Mouse (Mus musculus) midbrain, embryonic 16.5 days (tissue): ENCODE measurements around the gene Yy1. TPM values are rescaled to one million over a fixed set of nuclear protein-coding genes. Genes with fewer than 3 reads are reported as not detected.

ENCODE experiments used
- ATAC-seq: fragments of 200-750 bp; cut with Nextera tagmentation; 2 replicates; pipeline ENCODE4 v1.8.0; 2017; ENCODE audit warnings: moderate TSS enrichment
- H3K27ac ChIP-seq: fragments of 300-500 bp; sonication (generic); 2 replicates; pipeline ENCODE4 v1.5.1; 2014; ENCODE audit warnings: mild to moderate bottlenecking, low read length, mixed read lengths
- H3K27me3 ChIP-seq: fragments of 300-500 bp; sonication (generic); 2 replicates; pipeline ENCODE4 v1.6.1; 2014; ENCODE audit warnings: low read depth, low read length, mixed read lengths; ENCODE audit not compliant: control insufficient read depth, insufficient read depth
- H3K36me3 ChIP-seq: fragments of 300-500 bp; sonication (generic); 2 replicates; pipeline ENCODE4 v1.6.1; 2014; ENCODE audit warnings: mild to moderate bottlenecking, low read length, moderate library complexity, mixed read lengths; ENCODE audit not compliant: control insufficient read depth, insufficient read depth
- H3K4me1 ChIP-seq: fragments of 300-500 bp; sonication (generic); 2 replicates; pipeline ENCODE4 v1.6.1; 2014; ENCODE audit warnings: mild to moderate bottlenecking, low read length, mixed read lengths; ENCODE audit not compliant: control insufficient read depth, insufficient read depth
- H3K4me2 ChIP-seq: fragments of 300-500 bp; sonication (generic); 2 replicates; pipeline ENCODE4 v1.6.1; 2014; ENCODE audit warnings: mild to moderate bottlenecking, low read length, mixed read lengths
- H3K4me3 ChIP-seq: fragments of 300-500 bp; sonication (generic); 2 replicates; pipeline ENCODE4 v1.5.1; 2014; ENCODE audit warnings: low read depth, mild to moderate bottlenecking, low read length, moderate library complexity, mixed read lengths
- H3K9ac ChIP-seq: fragments of 300-500 bp; sonication (generic); 2 replicates; pipeline ENCODE4 v1.6.1; 2014; ENCODE audit warnings: low read depth, low read length, mixed read lengths
- H3K9me3 ChIP-seq: fragments of 300-500 bp; sonication (generic); replicated peaks from 2 replicates; pipeline ENCODE4 v1.6.1; 2014; ENCODE audit warnings: mild to moderate bottlenecking, low read length, mixed read lengths; ENCODE audit not compliant: control insufficient read depth, poor library complexity, severe bottlenecking
- WGBS: fragments of 180-500 bp; shearing (Covaris S2); extraction: QIAGEN DNeasy Blood & Tissue Kit; methylation state at CpG from one replicate; pipeline ENCODE4 v1.1.7; 2014; 5-methylcytosine and 5-hydroxymethylcytosine counted together
- polyA plus RNA-seq: library from polyadenylated mRNA; unstranded; fragments of >200 nt; fragmentation: Nextera tagmentation; extraction: Ambion mirVana; gene quantifications from 2 replicates; pipeline ENCODE4 v1.2.1, GENCODE M21; 2015

Yy1 gene
- polyA plus RNA-seq, 1 experiment from 2014 or later, result 10.3 TPM

- H3K36me3 ChIP-seq, result no peaks in the 10 kb centered on the region; the same call in 1 of the 2 replicates
- WGBS, result 89% methylated on average over 6 of the region's 6 CpGs
- H3K4me2 ChIP-seq, result no peak overlapping the region
- H3K27me3 ChIP-seq, result no peaks in the 10 kb centered on the region
- H3K4me1 ChIP-seq, result no peaks in the 10 kb centered on the region; the same call in 1 of the 2 replicates
- H3K4me3 ChIP-seq, result no peak overlapping the region
- no peak for ATAC-seq
- no peak overlapping the region for H3K9ac ChIP-seq
- H3K27ac ChIP-seq, result no peak overlapping the region
- H3K9me3 ChIP-seq, result no peaks in the 10 kb centered on the region
Observed at GRCm38 (mm10) chr12:108812463-108812862, 19.7 kb downstream of the Yy1 start.

GRCm38 (mm10) chr12:108814470-108814869 lies 21.7 kb downstream of the Yy1 start:
- Histone ChIP-seq H3K4me2 (no peak overlapping the region), H3K9me3 (no peaks in the 10 kb centered on the region), H3K4me1 (no peaks in the 10 kb centered on the region; the same call in 1 of the 2 replicates), H3K9ac (no peak overlapping the region), H3K27me3 (no peaks in the 10 kb centered on the region), H3K27ac (no peak overlapping the region), H3K36me3 (no peaks in the 10 kb centered on the region), H3K4me3 (no peak overlapping the region)
- 96% methylated on average over 6 of the region's 6 CpGs for WGBS
- ATAC-seq, result no peak

- WGBS, result 83% methylated on average over 11 of the region's 11 CpGs
- Histone ChIP-seq H3K9me3 (no peaks in the 10 kb centered on the region), H3K27me3 (no peaks in the 10 kb centered on the region), H3K27ac (no peak overlapping the region), H3K4me3 (no peak overlapping the region), H3K36me3 (no peaks in the 10 kb centered on the region), H3K4me2 (no peak overlapping the region), H3K4me1 (no peaks in the 10 kb centered on the region; the same call in 1 of the 2 replicates), H3K9ac (no peak overlapping the region)
- no peak for ATAC-seq
Observed at GRCm38 (mm10) chr12:108816569-108816968, 23.8 kb downstream of the Yy1 start.

DNA sequence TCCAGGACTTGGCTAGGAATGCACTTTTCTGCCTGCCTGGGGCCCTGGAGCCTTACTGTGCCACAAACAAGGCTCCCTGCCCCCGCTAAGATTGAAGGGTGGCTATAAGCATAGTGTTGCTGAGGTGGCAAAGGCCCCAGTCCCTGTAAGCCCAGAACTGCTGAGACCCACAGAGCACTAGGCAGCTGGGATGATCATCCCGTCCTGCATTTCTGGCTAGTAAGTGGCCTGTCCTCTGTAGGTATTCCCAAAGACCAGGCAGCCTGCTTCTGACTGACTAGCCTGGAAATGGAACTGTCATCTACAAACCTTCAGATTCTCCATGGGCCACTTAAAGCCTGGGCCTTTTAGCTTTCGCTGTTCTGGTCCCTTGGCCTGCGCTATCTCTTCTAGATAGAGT lies 27.7 kb downstream of the Yy1 start:
- no peak overlapping the region for H3K4me3 ChIP-seq
- H3K36me3 ChIP-seq, result no peaks in the 10 kb centered on the region
- H3K9me3 ChIP-seq, result no peaks in the 10 kb centered on the region
- H3K27me3 ChIP-seq, result no peaks in the 10 kb centered on the region
- H3K9ac ChIP-seq, result no peak overlapping the region
- H3K27ac ChIP-seq, result no peak overlapping the region
- no peaks in the 10 kb centered on the region for H3K4me1 ChIP-seq
- H3K4me2 ChIP-seq, result no peak overlapping the region
- no peak for ATAC-seq
- WGBS, result 93% methylated on average over 4 of the region's 4 CpGs

GRCm38 (mm10) chr12:108823036-108823435 lies 30.3 kb downstream of the Yy1 start:
- Histone ChIP-seq H3K4me3 (no peak overlapping the region), H3K9ac (no peak overlapping the region), H3K27ac (no peak overlapping the region), H3K9me3 (no peaks in the 10 kb centered on the region), H3K4me1 (no peaks in the 10 kb centered on the region), H3K4me2 (no peak overlapping the region), H3K27me3 (no peaks in the 10 kb centered on the region), H3K36me3 (peaks cover 7% of the 10 kb centered on the region; the same call in 1 of the 2 replicates)
- WGBS, result 76% methylated on average over 8 of the region's 8 CpGs
- ATAC-seq, result no peak

DNA sequence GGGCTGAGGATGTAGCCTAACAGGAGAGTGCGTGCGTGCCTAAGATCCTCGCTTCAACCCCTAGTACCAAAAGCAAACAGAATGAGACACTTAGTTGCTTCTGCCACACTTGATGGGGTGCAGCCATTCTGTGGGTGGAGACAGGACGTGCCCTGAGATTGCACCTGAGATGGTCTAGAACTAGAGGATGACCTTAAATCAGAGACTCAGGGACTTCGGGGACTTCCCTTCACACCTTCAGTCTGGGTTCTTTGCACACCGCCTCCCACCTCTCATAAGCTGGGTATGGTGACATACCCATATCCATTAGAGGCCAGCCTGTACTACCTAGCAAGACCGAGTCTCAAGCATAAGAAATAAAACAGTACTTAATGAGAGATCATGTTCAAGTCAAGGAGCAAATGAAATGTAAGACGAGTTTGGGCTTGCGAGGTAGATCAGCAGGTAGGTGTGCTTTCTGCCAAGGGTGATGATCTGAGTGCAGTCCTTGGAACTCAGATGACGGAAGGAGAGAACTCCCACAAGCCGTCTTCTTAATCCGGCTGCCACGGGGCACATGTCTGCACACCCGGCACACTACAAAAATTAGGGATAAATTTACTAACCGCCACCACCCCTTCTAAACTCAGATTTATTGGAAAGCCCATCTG lies 31.6 kb downstream of the Yy1 start:
- 92% methylated on average over 15 of the region's 15 CpGs for WGBS
- peaks cover 7% of the 10 kb centered on the region; the same call in 1 of the 2 replicates for H3K36me3 ChIP-seq
- no peak overlapping the region for H3K4me3 ChIP-seq
- H3K9ac ChIP-seq, result no peak overlapping the region
- H3K27ac ChIP-seq, result no peak overlapping the region
- no peak overlapping the region for H3K4me2 ChIP-seq
- no peaks in the 10 kb centered on the region for H3K9me3 ChIP-seq
- H3K27me3 ChIP-seq, result no peaks in the 10 kb centered on the region
- H3K4me1 ChIP-seq, result no peaks in the 10 kb centered on the region
- ATAC-seq, result no peak

GRCm38 (mm10) chr12:108825561-108826224 lies 32.9 kb downstream of the Yy1 start:
- Histone ChIP-seq H3K4me2 (no peak overlapping the region), H3K27me3 (no peaks in the 10 kb centered on the region), H3K9me3 (no peaks in the 10 kb centered on the region), H3K27ac (no peak overlapping the region), H3K36me3 (peaks cover 7% of the 10 kb centered on the region; the same call in 1 of the 2 replicates), H3K4me1 (no peaks in the 10 kb centered on the region), H3K9ac (no peak overlapping the region), H3K4me3 (no peak overlapping the region)
- no peak for ATAC-seq
- WGBS, result 93% methylated on average over 13 of the region's 13 CpGs

DNA sequence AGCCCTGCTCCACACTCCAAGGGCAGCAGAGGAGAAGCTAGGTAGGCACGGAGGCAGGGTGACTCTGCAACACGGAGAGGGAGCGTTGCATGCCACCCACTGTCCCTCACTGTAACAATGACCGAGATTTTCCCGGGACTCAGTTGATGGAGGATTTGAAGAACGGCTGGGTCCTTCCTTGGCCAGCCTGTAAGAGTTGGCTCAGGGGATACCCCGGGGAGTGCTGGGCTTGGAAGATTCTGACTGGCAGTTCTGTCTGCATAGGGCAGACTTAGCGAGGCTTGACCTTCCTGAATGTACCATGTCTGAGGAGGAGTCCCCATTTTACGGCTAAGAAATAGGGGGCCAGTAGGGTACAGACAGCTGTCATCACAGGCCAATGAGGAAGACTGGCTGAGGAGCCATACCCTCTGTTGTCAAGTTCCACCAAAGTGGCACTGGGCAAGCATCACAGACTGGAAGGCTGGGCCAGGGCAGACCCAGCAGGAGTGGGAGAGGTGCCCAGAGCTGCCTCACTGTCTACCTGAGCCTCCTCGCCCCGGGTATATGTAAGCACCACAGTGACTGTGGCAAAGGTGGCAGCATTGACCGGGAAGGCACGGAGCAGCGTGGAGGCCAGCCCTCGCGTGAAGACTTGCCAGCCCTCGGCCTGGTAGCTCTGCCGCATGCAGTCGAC lies 33.6 kb downstream of the Yy1 start:
- H3K4me2 ChIP-seq, result no peak overlapping the region
- no peaks in the 10 kb centered on the region for H3K27me3 ChIP-seq
- H3K4me1 ChIP-seq, result no peaks in the 10 kb centered on the region
- H3K9me3 ChIP-seq, result no peaks in the 10 kb centered on the region
- peaks cover 7% of the 10 kb centered on the region; the same call in 1 of the 2 replicates for H3K36me3 ChIP-seq
- H3K27ac ChIP-seq, result no peak overlapping the region
- 96% methylated on average over 19 of the region's 19 CpGs for WGBS
- ATAC-seq, result no peak
- no peak overlapping the region for H3K9ac ChIP-seq
- H3K4me3 ChIP-seq, result no peak overlapping the region
